Mouse (Mus musculus) CH12F3 (cell line): Measurements from ENCODE around the gene Cxcl14.

Experiments used
- in situ Hi-C: fragments of 300-500 bp; cut with MboI; formaldehyde crosslinking; loops from 2 replicates; pipeline ENCODE4 v1.14.3; 2020; ENCODE audit warnings: low sequenced_read_pairs

Cxcl14 gene

GRCm38 (mm10) chr13:56252783-56253182 is 43.6 kb downstream of the Cxcl14 start:
- in situ Hi-C loops: no loop called here

- in situ Hi-C loops: no loop called here
Observed at GRCm38 (mm10) chr13:56251924-56252619, 44.3 kb downstream of the Cxcl14 start, which contains the start of gene Neurog1. Neurog1 (minus strand) TSS chr13:56252163.

- in situ Hi-C loops: no loop called here
Observed at GRCm38 (mm10) chr13:56251176-56251923, 45.0 kb downstream of the Cxcl14 start.

GRCm38 (mm10) chr13:56250551-56251161 is 45.7 kb downstream of the Cxcl14 start:
- in situ Hi-C loops: no loop called here

GRCm38 (mm10) chr13:56249593-56250341 is 46.6 kb downstream of the Cxcl14 start:
- in situ Hi-C loops: no loop called here

- in situ Hi-C loops: no loop called here
Observed at GRCm38 (mm10) chr13:56243104-56243503, 53.2 kb downstream of the Cxcl14 start.

GRCm38 (mm10) chr13:56240012-56240770 is 56.2 kb downstream of the Cxcl14 start:
- in situ Hi-C loops: no loop called here
